Mouse (Mus musculus) naive thymus-derived CD4-positive, alpha-beta T cell, adult 5 months (primary cell): ENCODE measurements around the gene Vmn2r42. TPM values are rescaled to one million over a fixed set of nuclear protein-coding genes. Genes with fewer than 3 reads are reported as not detected.

Source experiments
- polyA plus RNA-seq: library from polyadenylated mRNA; unstranded; fragments of 100-300 nt; shearing (Covaris generic); gene quantifications from one replicate; pipeline ENCODE4 v1.2.1, GENCODE M21; 2017

Vmn2r42 gene
- polyA plus RNA-seq, result 0.16 TPM

GRCm38 (mm10) chr7:8200220-8200619 is at the start of gene Vmn2r42:
TSS of gene Vmn2r42 (minus strand) at chr7:8200320.

GRCm38 (mm10) chr7:8161554-8161953 is 38.6 kb downstream of the Vmn2r42 start, which contains the start of gene Vmn2r41:
TSS of gene Vmn2r41 (minus strand) at chr7:8161654.

Other genes starting within 250 kb of the Vmn2r42 start
- not detected for gene Vmn2r41, start 38.7 kb downstream of the Vmn2r42 start, polyA plus RNA-seq
- gene Vmn2r43, start 60.3 kb upstream of the Vmn2r42 start, polyA plus RNA-seq, result not detected
- gene Vmn2r44, start 183.0 kb upstream of the Vmn2r42 start, polyA plus RNA-seq, result not detected